Mouse (Mus musculus): ENCODE results near the gene Cers5.
"Not testable (repeated sequence)": the region's sequence is repeated elsewhere in the genome, so short reads cannot be mapped to it uniquely, and the experiment has no call there.

The Cers5 gene

GRCm38 (mm10) chr15:99710221-99711190 is 62.2 kb downstream of the Cers5 start:
- DNase-seq (ENCODE audit: extremely low read depth, low read depth, low spot score), result no peak

DNA sequence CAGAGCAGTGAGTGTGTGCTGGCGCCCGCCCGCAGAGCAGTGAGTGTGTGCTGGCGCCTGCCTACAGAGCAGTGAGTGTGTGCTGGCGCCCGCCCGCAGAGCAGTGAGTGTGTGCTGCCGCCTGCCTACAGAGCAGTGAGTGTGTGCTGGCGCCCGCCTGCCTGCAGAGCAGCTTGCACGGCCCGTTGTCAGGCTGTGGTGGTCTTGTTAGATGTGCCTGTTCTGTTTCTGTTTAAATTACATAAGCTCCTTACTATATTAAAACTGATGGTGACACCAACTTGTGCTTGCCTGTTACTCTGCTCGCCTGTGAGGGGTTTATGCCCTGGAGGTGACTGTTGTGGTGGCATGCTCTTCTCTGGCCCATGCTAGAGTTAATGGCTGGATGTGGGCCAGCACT is 64.5 kb downstream of the Cers5 start:
- DNase-seq (ENCODE audit: extremely low read depth, low read depth, low spot score), result no peak

- DNase-seq (ENCODE audit: extremely low read depth, low read depth, low spot score), result no peak
Observed at GRCm38 (mm10) chr15:99705440-99706048, 67.1 kb downstream of the Cers5 start, which contains the start of gene Gm17349. Gene Gm17349, minus strand, starts transcription at chr15:99705490.

GRCm38 (mm10) chr15:99704881-99705280 is 67.8 kb downstream of the Cers5 start:
- no peak for DNase-seq (ENCODE audit: extremely low read depth, low read depth, low spot score)

DNA sequence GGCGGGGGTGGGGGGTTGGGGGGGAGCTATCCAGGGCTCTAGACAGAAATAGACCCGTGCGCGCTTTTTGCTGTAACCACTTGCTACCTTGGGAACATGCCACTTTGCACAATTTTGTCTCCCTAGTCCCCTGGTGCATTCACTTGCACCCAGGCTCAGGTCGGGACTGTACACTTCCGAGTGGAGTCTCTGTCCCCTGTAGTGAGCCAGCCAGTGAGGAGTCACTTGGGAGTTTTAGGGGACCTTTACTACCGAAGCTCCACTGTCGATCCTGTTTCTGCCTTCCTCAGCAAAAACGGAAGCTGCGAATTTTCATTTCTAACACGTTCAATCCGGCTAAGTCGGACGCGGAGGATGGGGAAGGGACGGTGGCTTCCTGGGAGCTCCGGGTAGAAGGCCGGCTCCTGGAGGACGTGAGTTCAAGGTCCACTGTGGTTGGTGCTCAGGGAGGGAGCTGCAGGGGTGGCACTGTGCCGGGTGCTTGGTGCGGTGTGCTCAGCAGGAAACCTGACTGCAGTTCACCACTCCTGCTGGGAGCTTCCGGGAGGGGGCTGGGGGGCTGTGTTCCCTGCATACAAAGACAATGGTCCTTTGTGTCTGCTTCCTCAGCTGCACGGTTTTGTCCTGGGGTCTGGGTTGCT is 68.5 kb downstream of the Cers5 start:
- DNase-seq (ENCODE audit: extremely low read depth, low read depth, low spot score), result no peak

- no peak for DNase-seq (ENCODE audit: extremely low read depth, low read depth, low spot score)
Observed at GRCm38 (mm10) chr15:99703676-99704040, 69.0 kb downstream of the Cers5 start.

DNA sequence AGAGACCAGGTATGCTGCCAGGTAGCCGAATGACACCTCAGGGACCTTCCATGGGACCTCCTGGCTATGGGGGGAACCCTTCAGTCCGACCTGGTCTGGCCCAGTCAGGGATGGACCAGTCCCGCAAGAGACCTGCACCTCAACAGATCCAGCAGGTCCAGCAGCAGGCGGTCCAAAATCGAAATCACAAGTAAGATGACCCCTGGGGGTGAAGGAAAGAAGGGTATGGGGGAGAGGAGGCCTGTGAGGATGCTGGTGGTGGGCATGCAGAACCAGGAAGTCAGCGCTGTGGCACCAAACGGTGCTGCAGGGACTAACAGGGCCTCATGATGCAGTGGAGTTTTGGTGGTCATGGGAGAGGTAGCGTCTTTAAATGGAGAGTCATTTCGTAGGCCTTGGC is 69.6 kb downstream of the Cers5 start:
- no peak for DNase-seq (ENCODE audit: extremely low read depth, low read depth, low spot score)

DNA sequence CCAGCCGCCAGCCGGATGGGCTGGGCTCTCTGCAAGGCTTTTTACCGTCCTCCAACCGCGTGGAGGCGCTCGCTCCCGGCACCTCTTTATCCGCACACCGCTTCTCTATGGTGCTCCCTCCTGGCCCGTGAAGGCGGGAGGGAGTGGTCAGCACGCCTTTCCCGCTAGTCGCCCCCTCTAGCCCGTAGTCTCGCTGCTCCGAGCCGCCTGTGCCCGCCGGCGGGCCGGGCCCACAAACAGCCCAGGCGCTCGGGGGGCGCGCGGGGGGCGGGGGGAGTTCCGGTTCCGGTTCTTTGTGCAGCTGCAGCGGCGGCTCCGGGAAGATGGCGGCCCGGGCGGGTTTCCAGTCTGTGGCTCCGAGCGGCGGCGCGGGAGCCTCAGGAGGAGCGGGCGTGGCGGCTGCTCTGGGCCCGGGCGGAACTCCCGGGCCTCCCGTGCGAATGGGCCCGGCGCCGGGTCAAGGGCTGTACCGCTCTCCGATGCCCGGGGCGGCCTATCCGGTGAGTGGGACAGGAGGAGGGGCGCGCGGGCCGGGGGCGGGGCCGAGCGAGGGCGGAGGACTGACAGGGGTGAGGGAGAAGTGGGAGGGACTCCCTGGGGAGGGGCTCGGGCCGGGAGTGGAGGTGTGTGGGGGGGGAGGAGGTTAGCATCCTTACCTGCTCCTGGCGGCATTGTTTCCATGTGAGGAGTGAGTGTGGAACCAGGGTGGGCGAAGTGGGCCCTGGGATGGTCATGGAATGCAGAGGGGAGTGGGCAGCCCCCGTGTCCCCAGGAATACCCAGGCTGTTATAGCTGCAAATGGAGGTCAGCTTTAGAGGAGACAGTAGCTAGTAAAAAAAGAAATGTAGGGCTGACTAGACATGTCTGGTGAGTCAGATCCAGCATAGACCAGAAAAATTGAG is 70.4 kb downstream of the Cers5 start, which contains the start of gene Smarcd1:
Gene Smarcd1, plus strand, starts transcription at position 131 of the 902 bp plus-strand sequence.
- no peak for DNase-seq (ENCODE audit: extremely low read depth, low read depth, low spot score)

GRCm38 (mm10) chr15:99701640-99701998 is 71.1 kb downstream of the Cers5 start:
- DNase-seq (ENCODE audit: extremely low read depth, low read depth, low spot score), result not testable (repeated sequence)

DNA sequence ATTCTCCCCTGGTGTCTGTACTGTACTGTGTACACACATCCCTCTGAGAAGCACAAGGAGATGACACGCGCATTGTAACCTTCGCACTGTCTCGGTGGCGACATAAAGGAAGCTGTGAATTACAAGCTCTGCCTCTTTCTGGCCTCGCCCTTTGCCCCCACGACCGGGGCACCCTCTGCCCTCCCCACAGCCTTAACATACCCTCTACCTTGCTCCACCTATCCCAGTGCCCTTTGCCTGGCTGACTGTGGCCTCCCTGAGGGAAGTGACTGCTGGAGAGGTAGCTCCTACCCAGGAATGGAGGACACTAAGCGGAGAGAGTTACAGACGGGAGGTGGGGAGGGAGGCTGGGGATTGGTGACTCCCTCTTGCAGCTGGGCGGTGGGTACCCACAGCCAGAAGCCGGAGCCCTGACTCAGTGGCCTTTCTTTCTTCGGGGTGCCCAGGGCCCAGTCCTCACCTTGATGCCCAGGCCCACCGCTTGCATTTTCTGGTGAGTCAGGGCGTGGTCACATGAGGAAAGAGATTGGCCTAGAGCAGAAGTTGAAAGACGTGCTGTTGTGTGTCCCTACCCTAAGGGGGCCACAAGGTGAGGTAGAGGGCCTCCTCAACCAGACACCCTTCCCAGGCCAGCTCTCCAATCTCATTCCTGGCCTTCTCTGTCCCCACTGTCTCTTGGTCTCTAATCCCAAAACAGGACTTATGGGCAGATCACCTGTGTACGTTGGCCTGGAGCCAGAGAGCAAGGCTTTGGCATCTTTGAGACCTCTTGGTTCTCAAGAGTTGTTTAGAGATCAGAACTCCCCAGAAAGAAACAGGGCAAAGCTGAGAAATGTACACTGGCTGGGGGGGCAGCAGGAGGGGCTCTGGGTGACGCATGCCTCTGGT is 72.2 kb downstream of the Cers5 start:
- DNase-seq (ENCODE audit: extremely low read depth, low read depth, low spot score), result no peak

GRCm38 (mm10) chr15:99699715-99700114 is 73.0 kb downstream of the Cers5 start:
- no peak for DNase-seq (ENCODE audit: extremely low read depth, low read depth, low spot score)

DNA sequence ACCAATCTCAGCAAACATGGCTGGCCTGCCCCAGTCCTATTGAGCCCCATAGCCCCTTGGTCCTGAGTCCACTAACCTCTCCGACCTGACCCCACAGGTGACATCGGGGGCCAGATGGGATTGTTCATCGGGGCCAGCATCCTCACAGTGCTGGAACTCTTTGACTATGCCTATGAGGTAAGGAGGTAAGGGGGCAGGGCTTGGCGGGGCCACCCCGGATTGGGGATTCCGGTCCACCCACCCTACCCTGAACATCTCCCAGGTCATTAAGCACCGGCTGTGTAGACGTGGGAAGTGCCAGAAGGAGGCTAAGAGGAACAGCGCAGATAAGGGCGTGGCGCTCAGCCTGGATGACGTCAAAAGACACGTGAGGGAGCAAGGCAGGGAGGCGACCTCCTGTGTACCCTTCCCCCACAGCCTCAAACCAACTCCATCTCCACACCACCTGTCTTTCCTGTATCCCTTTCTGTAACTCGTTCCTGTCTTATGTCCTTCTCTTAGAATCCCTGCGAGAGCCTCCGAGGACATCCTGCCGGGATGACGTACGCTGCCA is 74.1 kb downstream of the Cers5 start:
- DNase-seq (ENCODE audit: extremely low read depth, low read depth, low spot score), result no peak

DNA sequence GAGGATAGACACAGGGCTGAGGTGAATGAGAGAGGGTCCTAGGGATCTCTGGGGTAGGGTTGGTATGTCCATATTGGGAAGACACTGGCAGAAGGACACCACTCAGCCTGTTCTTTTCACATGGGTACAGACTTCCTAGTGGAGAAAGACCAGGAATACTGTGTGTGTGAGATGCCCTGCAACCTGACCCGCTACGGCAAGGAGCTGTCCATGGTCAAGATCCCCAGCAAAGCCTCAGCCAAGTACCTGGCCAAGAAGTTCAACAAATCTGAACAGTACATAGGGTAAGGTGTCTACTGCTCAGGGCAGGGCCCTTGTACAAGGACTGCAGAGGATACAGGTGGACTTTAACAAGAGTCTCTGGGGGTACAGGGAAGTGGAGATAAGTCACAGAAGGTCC is 75.4 kb downstream of the Cers5 start:
- DNase-seq (ENCODE audit: extremely low read depth, low read depth, low spot score), result no peak

DNA sequence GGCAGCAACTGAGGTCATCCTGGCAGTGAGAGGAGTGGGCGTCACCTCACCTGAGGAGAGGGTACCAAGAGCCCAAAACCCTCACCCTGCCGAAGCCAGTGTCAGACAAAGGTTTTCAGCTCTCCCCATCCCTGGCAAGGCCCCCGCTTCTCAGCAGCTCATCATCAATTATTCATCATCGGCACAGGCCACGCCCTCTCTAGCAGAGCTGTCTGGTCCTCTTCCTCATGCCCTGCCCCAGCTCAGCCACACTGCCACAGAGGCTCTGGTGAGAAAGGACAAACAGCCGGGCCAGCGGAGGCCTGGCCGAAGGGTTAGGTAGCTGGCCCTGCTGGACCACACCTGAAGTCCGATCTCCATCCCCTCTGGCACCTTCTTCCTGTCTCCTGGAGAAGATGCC is 80.7 kb downstream of the Cers5 start:
- no peak for DNase-seq (ENCODE audit: extremely low read depth, low read depth, low spot score)

DNA sequence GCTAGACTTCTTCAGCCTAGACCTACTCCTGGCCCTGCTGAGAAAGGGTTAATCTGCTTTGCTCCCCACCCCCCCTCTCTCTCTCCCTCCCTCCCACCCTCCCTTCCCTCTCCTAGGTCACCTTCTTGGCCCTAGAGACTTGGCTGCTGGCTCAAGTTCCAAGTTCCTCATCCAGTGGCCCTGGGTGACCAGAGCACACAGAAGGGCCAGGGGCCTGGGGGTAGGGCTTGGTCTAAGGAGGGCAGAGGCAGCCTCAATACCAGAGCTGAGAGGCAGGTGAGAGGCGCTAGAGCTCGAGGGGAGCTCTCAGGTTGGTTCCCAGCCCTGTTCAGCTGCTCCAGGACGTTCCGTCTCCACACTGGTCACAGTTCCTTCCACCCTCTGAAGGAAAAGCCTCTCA is 81.8 kb downstream of the Cers5 start:
- DNase-seq (ENCODE audit: extremely low read depth, low read depth, low spot score), result no peak

DNA sequence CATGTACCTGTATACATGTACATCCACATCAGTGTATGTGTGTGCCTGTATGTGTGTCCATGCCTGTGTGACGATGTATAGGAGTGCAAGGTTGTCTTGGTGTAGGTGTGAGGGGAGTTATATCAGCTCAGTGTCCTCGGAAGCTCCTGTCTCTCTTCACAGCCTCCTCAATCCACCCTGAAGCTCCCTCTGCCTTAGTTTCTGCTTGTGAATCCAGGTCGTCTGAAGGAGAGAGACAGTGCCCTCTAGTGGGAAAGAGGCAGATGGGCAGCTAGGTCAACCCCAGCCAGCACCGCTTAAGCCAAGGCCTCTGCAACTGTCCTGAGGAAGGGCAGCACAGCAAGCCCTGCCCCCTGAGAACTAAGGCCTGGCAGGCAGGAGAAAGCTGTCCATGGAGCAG is 84.0 kb downstream of the Cers5 start:
- DNase-seq (ENCODE audit: extremely low read depth, low read depth, low spot score), result no peak

All from fat pad, adult 2 months (tissue).